Mouse (Mus musculus): ENCODE data around the gene Bcam. TPM values are rescaled to one million over a fixed set of nuclear protein-coding genes. Genes with fewer than 3 reads are reported as not detected.
"Not testable (repeated sequence)": the region's sequence is repeated elsewhere in the genome, so short reads cannot be mapped to it uniquely, and the experiment has no call there.

The Bcam gene
- polyA plus RNA-seq, 1 experiment from 2014 or later = 70.3 TPM

- DNase-seq (ENCODE audit: low read depth, low spot score) = no peak
- TF ChIP-seq CTCF (IDR thresholded peaks at IDR 0.05) = no peak
- in situ Hi-C loops (cut with MboI; ENCODE audit: low pct_unique_long_range_greater_than_20kb) = no loop called here
- H3K27me3 ChIP-seq = no peaks in the 10 kb centered on the region
- ChIA-PET CTCF (no interaction called here), POLR2A (interaction anchor here (0.6 to 1.0 kb wide), 2 partner anchors 12 to 87 kb away, joined by 3 read pairs; no protein-coding TSS in a partner anchor)
- no peak for ATAC-seq
These were observed 38.6 kb upstream of the Bcam start for GRCm38 (mm10) chr7:19809369-19809768.

GRCm38 (mm10) chr7:19806356-19806969, 35.6 kb upstream of the Bcam start:
- POLR2A ChIA-PET = interaction anchor here (0.8 to 2.1 kb wide), 2 partner anchors 9 to 15 kb away, joined by 3 to 6 read pairs; no protein-coding TSS in a partner anchor
- in situ Hi-C loops (cut with MboI; ENCODE audit: low pct_unique_long_range_greater_than_20kb) = no loop called here
- DNase-seq (ENCODE audit: low read depth, low spot score) (no peak), ATAC-seq (no peak)
- TF ChIP-seq CTCF (IDR thresholded peaks at IDR 0.05) = no peak
- no peaks in the 10 kb centered on the region for H3K27me3 ChIP-seq
- CTCF ChIA-PET = interaction anchor here (1.1 to 1.6 kb wide), 5 partner anchors 15 to 65 kb away, joined by 3 to 5 read pairs (median 3); no protein-coding TSS in a partner anchor

GRCm38 (mm10) chr7:19802995-19803394, 32.2 kb upstream of the Bcam start:
- ATAC-seq = peak; percentile 47
- DNase-seq (ENCODE audit: low read depth, low spot score) = no peak
- peak; percentile 89 for TF ChIP-seq CTCF (IDR thresholded peaks at IDR 0.05)
- POLR2A ChIA-PET = interaction anchor here (0.7 to 3.0 kb wide), 6 partner anchors 11 to 46 kb away, joined by 3 to 9 read pairs (median 4); no protein-coding TSS in a partner anchor
- H3K27me3 ChIP-seq = no peaks in the 10 kb centered on the region
- in situ Hi-C loops (cut with MboI; ENCODE audit: low pct_unique_long_range_greater_than_20kb) = loop anchor here (5.0 kb wide), 2 partner anchors 39 to 69 kb away; no protein-coding TSS in a partner anchor
- CTCF ChIA-PET = interaction anchor here (0.7 to 4.5 kb wide), 13 partner anchors 10 to 155 kb away, joined by 4 to 78 read pairs (median 8); no protein-coding TSS in a partner anchor

GRCm38 (mm10) chr7:19800764-19801163, 29.9 kb upstream of the Bcam start:
- ChIA-PET CTCF (interaction anchor here (0.6 to 4.5 kb wide), 9 partner anchors 10 to 71 kb away, joined by 3 to 78 read pairs (median 10); partner anchors contain the start of gene Gm19345), POLR2A (no interaction called here)
- DNase-seq (ENCODE audit: low read depth, low spot score) (no peak), ATAC-seq (peak; percentile 54)
- peak; percentile 86 for TF ChIP-seq CTCF (IDR thresholded peaks at IDR 0.05)
- no peaks in the 10 kb centered on the region for H3K27me3 ChIP-seq
- in situ Hi-C loops (cut with MboI; ENCODE audit: low pct_unique_long_range_greater_than_20kb) = loop anchor here (5.0 kb wide), 2 partner anchors 42 to 72 kb away; no protein-coding TSS in a partner anchor

- DNase-seq (ENCODE audit: low read depth, low spot score) (no peak), ATAC-seq (peak; percentile 93)
- in situ Hi-C loops (cut with MboI; ENCODE audit: low pct_unique_long_range_greater_than_20kb) = no loop called here
- ChIA-PET CTCF (interaction anchor here (0.7 to 2.6 kb wide), 13 partner anchors 10 to 93 kb away, joined by 3 to 16 read pairs (median 4); partner anchors contain the start of gene Nectin2), POLR2A (interaction anchor here (0.7 kb wide), 1 partner anchor 49 kb away, joined by 3 read pairs; no protein-coding TSS in a partner anchor)
- peak; percentile 95 for TF ChIP-seq CTCF (IDR thresholded peaks at IDR 0.05)
- no peaks in the 10 kb centered on the region for H3K27me3 ChIP-seq
These were observed 26.1 kb upstream of the Bcam start, which contains the start of gene Cblc for GRCm38 (mm10) chr7:19796697-19797588. Cblc (minus strand) TSS chr7:19796809.

GRCm38 (mm10) chr7:19796254-19796653, 25.4 kb upstream of the Bcam start:
- TF ChIP-seq CTCF (IDR thresholded peaks at IDR 0.05) = no peak

GRCm38 (mm10) chr7:19795236-19795635, 24.4 kb upstream of the Bcam start:
- DNase-seq (ENCODE audit: low read depth, low spot score) (no peak), ATAC-seq (no peak)
- in situ Hi-C loops (cut with MboI; ENCODE audit: low pct_unique_long_range_greater_than_20kb) = no loop called here
- no peaks in the 10 kb centered on the region for H3K27me3 ChIP-seq
- ChIA-PET POLR2A (no interaction called here), CTCF (interaction anchor here (2.6 kb wide), 1 partner anchor 18 kb away, joined by 9 read pairs; no protein-coding TSS in a partner anchor)
- no peak for TF ChIP-seq CTCF (IDR thresholded peaks at IDR 0.05)

More at GRCm38 (mm10) chr7:19796254-19796653, 25.4 kb upstream of the Bcam start:
- ChIA-PET POLR2A (no interaction called here), CTCF (interaction anchor here (1.1 to 2.6 kb wide), 7 partner anchors 9 to 80 kb away, joined by 3 to 16 read pairs (median 5); partner anchors contain the start of gene Nectin2)
- in situ Hi-C loops (cut with MboI; ENCODE audit: low pct_unique_long_range_greater_than_20kb) = no loop called here
- no peak for DNase-seq (ENCODE audit: low read depth, low spot score)
- H3K27me3 ChIP-seq = no peaks in the 10 kb centered on the region
- ATAC-seq = no peak

GRCm38 (mm10) chr7:19792701-19793630, 22.1 kb upstream of the Bcam start:
- POLR2A ChIA-PET = no interaction called here
- ATAC-seq (no peak), DNase-seq (ENCODE audit: low read depth, low spot score) (no peak)
- H3K27me3 ChIP-seq = no peaks in the 10 kb centered on the region
- TF ChIP-seq CTCF (IDR thresholded peaks at IDR 0.05) = no peak
- CTCF ChIA-PET = interaction anchor here (0.8 to 2.1 kb wide), 4 partner anchors 10 to 76 kb away, joined by 3 to 5 read pairs (median 4); no protein-coding TSS in a partner anchor
- in situ Hi-C loops (cut with MboI; ENCODE audit: low pct_unique_long_range_greater_than_20kb) = no loop called here

GRCm38 (mm10) chr7:19791504-19791903, 20.7 kb upstream of the Bcam start:
- H3K27me3 ChIP-seq; DNase-seq (ENCODE audit: low read depth, low spot score); ATAC-seq; POLR2A ChIA-PET; in situ Hi-C loops (cut with MboI; ENCODE audit: low pct_unique_long_range_greater_than_20kb): not testable (repeated sequence)
- CTCF ChIA-PET = interaction anchor here (1.4 to 2.6 kb wide), 4 partner anchors 53 to 81 kb away, joined by 3 to 13 read pairs (median 8); no protein-coding TSS in a partner anchor
